Mouse (Mus musculus): ENCODE data around the gene Cisd1. TPM values are rescaled to one million over a fixed set of nuclear protein-coding genes. Genes with fewer than 3 reads are reported as not detected.

Gene Cisd1
- total and polyA plus RNA-seq, 3 experiments: 81.8 to 111 (median 100) TPM

DNA sequence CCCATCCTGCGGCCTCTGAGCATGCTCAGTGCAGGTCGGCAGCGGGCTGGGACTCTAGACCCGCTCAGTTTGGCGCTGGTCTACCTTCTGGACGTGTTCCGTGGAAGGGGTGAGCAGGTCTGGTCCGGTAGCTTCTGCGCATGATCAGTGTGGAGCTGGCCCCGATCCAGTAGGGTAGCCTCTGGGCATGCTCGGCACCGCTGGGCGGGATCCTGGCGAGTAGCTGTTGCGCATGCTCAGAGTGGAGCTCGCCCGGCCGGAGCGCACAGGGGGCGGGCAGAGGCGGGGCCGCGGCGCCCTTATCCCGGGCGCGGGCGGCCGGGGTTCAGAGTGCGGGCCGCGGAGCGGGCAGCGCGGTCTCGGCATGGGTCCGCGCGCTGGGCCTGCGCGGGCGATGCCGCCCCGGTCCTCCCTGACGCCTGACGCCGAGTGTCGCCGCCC lies 2.8 kb upstream of the Cisd1 start, which contains the start of gene Ipmk:
Gene Ipmk (plus strand): TSS at position 255 of the 441 bp plus-strand sequence.
- H3K27me3 ChIP-seq (replicated peaks): no peaks in the 10 kb centered on the region
- peaks cover 11% of the 10 kb centered on the region for H3K79me2 ChIP-seq (replicated peaks; ENCODE audit: control insufficient read depth, extremely low read depth, insufficient read depth, poor library complexity, severe bottlenecking)
- peaks cover 2 to 54% of the 10 kb centered on the region in 2 experiments; a peak in 2 of 4 replicates for H3K4me1 ChIP-seq (ENCODE audit: control insufficient read depth in 1 of 2, insufficient read depth in 2 of 2)
- peaks cover 6 to 27% of the 10 kb centered on the region in 2 experiments for H3K36me3 ChIP-seq (replicated peaks in 1 of 2; ENCODE audit: control insufficient read depth in 1 of 2, insufficient read depth in 1 of 2, low read length in 1 of 2)
- H3K27ac ChIP-seq (ENCODE audit: insufficient read depth, low read depth): peak within 1 kb of the TSS; percentile 76
- dilution Hi-C loops (cut with MboI; ENCODE audit: extremely low pct_ligation_motif_present, extremely low pct_unique_long_range_greater_than_20kb, low sequenced_read_pairs) (no loop called here), in situ Hi-C loops (cut with MboI; ENCODE audit: low pct_ligation_motif_present, low pct_unique_long_range_greater_than_20kb, low sequenced_read_pairs) (loop anchor here (10.0 kb wide), 1 partner anchor 47 kb away; no protein-coding TSS in a partner anchor)
- peak within 1 kb of the TSS; percentile 66 for H3K9ac ChIP-seq (ENCODE audit: insufficient read depth, low read depth)
- peak within 1 kb of the TSS; percentile 85 to 96 (median 95) for H3K4me3 ChIP-seq (replicated peaks in 1 of 3; ENCODE audit: low read depth in 2 of 3, low read length in 2 of 3, poor library complexity in 1 of 3)
- H3K9me3 ChIP-seq (replicated peaks; ENCODE audit: low read length): no peaks in the 10 kb centered on the region
- peak; percentile 98 for DNase-seq (ENCODE audit: extremely low read depth)
- H3K4me2 ChIP-seq (ENCODE audit: insufficient read depth, low read depth, poor library complexity, severe bottlenecking): peak within 1 kb of the TSS; percentile 77
- TF ChIP-seq RAD21 (IDR thresholded peaks at IDR 0.05; ENCODE audit: low read depth, low read length) (no peak), MAX (IDR thresholded peaks at IDR 0.05; ENCODE audit: low read length) (no peak), JUND (conservative IDR thresholded peaks at IDR 0.05; ENCODE audit: low read depth, low read length) (no peak), ETS1 (conservative IDR thresholded peaks at IDR 0.05; ENCODE audit: low read depth, low read length) (no peak), POLR2A (IDR thresholded peaks at IDR 0.05; ENCODE audit: low read depth, low read length) (peak; percentile 91), ELF1 (IDR thresholded peaks at IDR 0.05; ENCODE audit: low read depth, low read length) (0 out of 2 replicates have a peak, but pooled peaks have one; percentile 40), NRF1 (IDR thresholded peaks at IDR 0.05; ENCODE audit: low read depth, low read length) (peak; percentile 93), SIN3A (IDR thresholded peaks at IDR 0.05; ENCODE audit: low read length) (no peak), E2F4 (IDR thresholded peaks at IDR 0.05; ENCODE audit: insufficient replicate concordance, low read depth, low read length) (no peak), CHD1 (IDR thresholded peaks at IDR 0.05; ENCODE audit: low read depth, low read length) (no peak), ZNF384 (IDR thresholded peaks at IDR 0.05; ENCODE audit: low read depth, low read length) (no peak), UBTF (IDR thresholded peaks at IDR 0.05; ENCODE audit: low read depth, low read length) (no peak), NELFE (IDR thresholded peaks at IDR 0.05; ENCODE audit: low read depth, low read length) (peak; percentile 53), BHLHE40 (IDR thresholded peaks at IDR 0.05; ENCODE audit: low read depth, low read length) (no peak), CHD2 (IDR thresholded peaks at IDR 0.05; ENCODE audit: low read length) (no peak), TBP (conservative IDR thresholded peaks at IDR 0.05; ENCODE audit: low read depth, low read length) (0 out of 2 replicates have a peak, but pooled peaks have one; percentile 40), RCOR1 (conservative IDR thresholded peaks at IDR 0.05; ENCODE audit: low read depth, low read length) (no peak), TCF12 (IDR thresholded peaks at IDR 0.05; ENCODE audit: low read depth, low read length) (peak; percentile 86), USF2 (conservative IDR thresholded peaks at IDR 0.05; ENCODE audit: low read depth, low read length) (no peak), KAT2A (IDR thresholded peaks at IDR 0.05; ENCODE audit: insufficient replicate concordance, low read length) (no peak), SMC3 (IDR thresholded peaks at IDR 0.05; ENCODE audit: low read depth, low read length) (no peak), MAZ (IDR thresholded peaks at IDR 0.05; ENCODE audit: low read depth, low read length) (no peak), ZMIZ1 (IDR thresholded peaks at IDR 0.05; ENCODE audit: low read depth, low read length) (peak; percentile 90; the same call in 1 of the 2 replicates), JUN (IDR thresholded peaks at IDR 0.05; ENCODE audit: insufficient read depth, low read depth, low read length) (no peak), ZC3H11A (IDR thresholded peaks at IDR 0.05; ENCODE audit: low read depth, low read length) (no peak), GABPA (IDR thresholded peaks at IDR 0.05; ENCODE audit: insufficient replicate concordance, low read depth, low read length) (no peak), MEF2A (IDR thresholded peaks at IDR 0.05; ENCODE audit: borderline replicate concordance, low read depth, low read length) (peak; percentile 7; the same call in 1 of the 2 replicates), IRF4 (IDR thresholded peaks at IDR 0.05; ENCODE audit: low read depth, low read length) (no peak), PAX5 (IDR thresholded peaks at IDR 0.05; ENCODE audit: low read length) (no peak), POLR2AphosphoS2 (IDR thresholded peaks at IDR 0.05; ENCODE audit: low read depth, low read length) (no peak), MYC (IDR thresholded peaks at IDR 0.05; ENCODE audit: low read depth, low read length) (no peak), MAFK (IDR thresholded peaks at IDR 0.05; ENCODE audit: insufficient replicate concordance, low read length) (no peak), ZKSCAN1 (IDR thresholded peaks at IDR 0.05; ENCODE audit: borderline replicate concordance, low read depth, low read length) (no peak), EP300 (IDR thresholded peaks at IDR 0.05; ENCODE audit: low read length) (no peak)

All from CH12.LX (cell line).